Mouse (Mus musculus) ES-E14 (cell line): ENCODE measurements at regions not wholly inside any gene's neighbourhood (a gene's known extent, or its start where the extent isn't known, plus 50 kb on each side); places are given as distances from the start of the nearest gene placed in this dataset.

ENCODE experiments used
- CHD2 ChIP-seq: IDR thresholded peaks from 2 replicates; pipeline ENCODE4 v1.6.1; 2014; ENCODE audit warnings: mild to moderate bottlenecking, low read depth, low read length, inconsistent platforms
- HCFC1 ChIP-seq: IDR thresholded peaks from 2 replicates; pipeline ENCODE4 v1.6.1; 2012; ENCODE audit warnings: low read length, inconsistent platforms, borderline replicate concordance; ENCODE audit not compliant: insufficient read depth
- ZNF384 ChIP-seq: IDR thresholded peaks from 2 replicates; pipeline ENCODE4 v1.6.1; 2012; ENCODE audit warnings: low read depth, low read length, inconsistent platforms

GRCm38 (mm10) chr9:46396591-46396990 lies 76.8 kb upstream of the 4931429L15Rik start:
- TF ChIP-seq ZNF384 (no peak), CHD2 (no peak), HCFC1 (no peak)
